Mouse (Mus musculus) embryonic facial prominence, embryonic 14.5 days (tissue): ENCODE results near the gene Vps29. TPM values are rescaled to one million over a fixed set of nuclear protein-coding genes. Genes with fewer than 3 reads are reported as not detected.

Source experiments
- ATAC-seq: fragments of 200-750 bp; cut with Nextera tagmentation; 2 replicates; pipeline ENCODE4 v1.8.0; 2017; ENCODE audit warnings: low read depth, moderate number of reproducible peaks, moderate TSS enrichment
- DNase-seq: peaks from one replicate; pipeline ENCODE4 v3.0.0-alpha.2; 2015; ENCODE audit warnings: low spot score
- H3K27ac ChIP-seq: fragments of 300-500 bp; sonication (generic); replicated peaks from 2 replicates; pipeline ENCODE4 v1.5.1; 2014; ENCODE audit warnings: low read depth, mild to moderate bottlenecking, low read length, moderate library complexity
- H3K27me3 ChIP-seq: fragments of 300-500 bp; sonication (generic); replicated peaks from 2 replicates; pipeline ENCODE4 v1.6.1; 2014; ENCODE audit warnings: low read length; ENCODE audit not compliant: control insufficient read depth, insufficient read depth
- H3K36me3 ChIP-seq: fragments of 300-500 bp; sonication (generic); 2 replicates; pipeline ENCODE4 v1.6.1; 2014; ENCODE audit warnings: low read length, mixed read lengths; ENCODE audit not compliant: control insufficient read depth, insufficient read depth
- H3K4me1 ChIP-seq: fragments of 300-500 bp; sonication (generic); 2 replicates; pipeline ENCODE4 v1.6.1; 2014; ENCODE audit warnings: antibody characterized with exemption, low read length; ENCODE audit not compliant: control insufficient read depth, insufficient read depth
- H3K4me2 ChIP-seq: fragments of 300-500 bp; sonication (generic); 2 replicates; pipeline ENCODE4 v1.6.1; 2014; ENCODE audit warnings: low read depth, mild to moderate bottlenecking, low read length, moderate library complexity, mixed read lengths
- H3K4me3 ChIP-seq: fragments of 300-500 bp; sonication (generic); 2 replicates; pipeline ENCODE4 v1.5.1; 2014; ENCODE audit warnings: low read depth, mild to moderate bottlenecking, low read length
- H3K9ac ChIP-seq: fragments of 300-500 bp; sonication (generic); 2 replicates; pipeline ENCODE4 v1.6.1; 2014; ENCODE audit warnings: low read depth, mild to moderate bottlenecking, low read length, moderate library complexity, mixed read lengths
- H3K9me3 ChIP-seq: fragments of 300-500 bp; sonication (generic); 2 replicates; pipeline ENCODE4 v1.6.1; 2016; ENCODE audit warnings: low read length; ENCODE audit not compliant: control insufficient read depth
- WGBS: fragments of 180-500 bp; shearing (Covaris S2); extraction: QIAGEN DNeasy Blood & Tissue Kit; methylation state at CpG from one replicate; pipeline ENCODE4 v1.1.7; 2014; 5-methylcytosine and 5-hydroxymethylcytosine counted together
- polyA plus RNA-seq: library from polyadenylated mRNA; unstranded; fragments of >200 nt; fragmentation: Nextera tagmentation; extraction: Ambion mirVana; gene quantifications from 2 replicates; pipeline ENCODE4 v1.2.1, GENCODE M21; 2014

Gene Vps29
- polyA plus RNA-seq, 1 experiment from 2014 or later: 218 TPM

DNA sequence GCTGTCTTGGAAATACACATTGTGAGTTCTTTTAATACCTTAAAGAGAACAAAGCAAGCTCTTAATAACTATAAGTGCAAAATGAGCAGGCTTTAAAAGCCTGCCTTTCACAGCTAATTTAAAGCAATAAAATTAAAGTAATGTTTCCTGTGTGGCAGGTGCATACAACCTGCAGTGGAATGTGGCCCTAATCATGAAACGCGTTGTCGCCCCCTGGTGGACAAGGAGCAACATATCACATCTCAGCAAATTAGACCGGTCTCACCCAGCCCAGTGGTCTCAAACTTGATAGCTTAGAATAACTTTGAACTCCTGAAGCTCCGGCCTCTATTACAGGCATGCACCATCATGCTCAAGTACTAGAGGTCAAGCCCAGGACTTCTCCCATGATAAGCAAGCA is 9.9 kb upstream of the Vps29 start:
- no peaks in the 10 kb centered on the region for H3K36me3 ChIP-seq
- H3K27ac ChIP-seq: no peak overlapping the region
- 9% methylated on average over 5 of the region's 5 CpGs for WGBS
- peak; percentile 80 for DNase-seq
- no peaks in the 10 kb centered on the region for H3K9me3 ChIP-seq
- H3K4me3 ChIP-seq: no peak overlapping the region
- H3K4me1 ChIP-seq: no peaks in the 10 kb centered on the region
- H3K9ac ChIP-seq: no peak overlapping the region
- no peaks in the 10 kb centered on the region for H3K27me3 ChIP-seq
- H3K4me2 ChIP-seq: no peak overlapping the region
- ATAC-seq: peak; percentile 60; the same call in 1 of the 2 replicates

- no peaks in the 10 kb centered on the region for H3K9me3 ChIP-seq
- H3K27ac ChIP-seq: no peak overlapping the region
- no peaks in the 10 kb centered on the region for H3K36me3 ChIP-seq
- no peak for DNase-seq
- H3K4me3 ChIP-seq: no peak overlapping the region
- no peaks in the 10 kb centered on the region for H3K4me1 ChIP-seq
- no peak for ATAC-seq
- no peaks in the 10 kb centered on the region for H3K27me3 ChIP-seq
- H3K9ac ChIP-seq: no peak overlapping the region
- 78% methylated on average over 4 of the region's 4 CpGs for WGBS
- H3K4me2 ChIP-seq: no peak overlapping the region
These were observed 8.4 kb upstream of the Vps29 start for GRCm38 (mm10) chr5:122345777-122346176.

DNA sequence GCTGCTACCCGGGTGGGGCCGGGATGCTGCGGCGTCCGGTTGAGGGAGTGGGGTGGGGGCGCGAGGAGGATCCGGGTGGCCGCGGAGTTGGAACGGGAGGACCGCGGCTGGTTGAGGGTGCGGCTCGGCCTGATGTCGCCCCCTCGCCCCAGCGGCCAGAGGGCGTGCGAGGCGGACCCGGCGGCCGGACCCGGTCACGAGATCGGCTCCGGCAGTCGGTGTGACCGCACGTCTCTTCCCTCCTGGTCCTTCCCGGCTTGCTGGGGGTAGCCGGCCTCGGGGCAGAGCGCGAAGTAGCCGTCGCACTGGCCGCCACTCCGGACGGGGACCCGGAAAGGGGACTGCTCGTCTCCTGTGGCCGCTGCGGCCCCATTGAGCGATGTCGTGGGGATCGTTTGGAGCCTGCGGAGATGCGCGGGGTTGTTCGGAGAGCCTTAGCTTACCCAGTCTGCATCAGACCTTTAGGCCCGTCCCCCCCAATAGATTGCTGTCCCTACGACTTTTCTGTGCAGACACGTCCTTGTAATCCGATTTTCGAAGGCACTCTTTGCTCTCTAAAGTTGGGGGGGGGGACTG is 411 bp downstream of the Vps29 start:
- peak; percentile 67 for ATAC-seq
- H3K27ac ChIP-seq: peak overlapping the region; percentile 52; the same call in 1 of the 2 replicates

DNA sequence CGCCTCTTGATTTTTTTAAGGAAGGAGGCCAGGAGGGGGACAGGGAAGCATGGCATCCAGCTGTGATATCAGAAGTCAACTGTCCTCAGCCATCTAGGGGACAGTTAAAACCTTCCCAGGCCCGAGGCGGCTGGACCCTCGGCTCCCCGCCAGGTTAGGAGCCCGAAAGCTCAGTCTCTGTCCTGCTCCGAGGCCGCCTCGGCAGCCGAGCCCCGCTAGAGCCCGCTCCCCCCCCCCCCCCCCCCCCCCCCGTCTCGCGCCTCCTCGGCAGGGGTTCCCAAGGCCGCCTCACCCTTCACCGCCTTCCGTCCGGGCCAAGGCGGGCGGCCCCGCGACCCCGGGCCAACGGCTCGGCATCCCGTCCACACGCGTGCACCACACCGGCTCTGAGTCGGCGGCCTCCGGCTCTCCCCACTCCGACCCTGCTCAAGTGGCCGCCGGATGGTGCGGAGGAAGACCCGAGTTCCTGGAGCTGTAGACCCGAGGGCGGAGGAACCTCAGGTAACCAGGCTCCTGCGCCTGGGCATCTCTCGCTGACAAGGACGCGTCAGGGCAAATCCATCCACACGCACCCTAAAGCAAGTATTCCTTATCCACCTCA is 17.5 kb downstream of the Vps29 start, which contains the start of gene Gpn3:
Gene Gpn3 (plus strand): TSS at position 286 of the 601 bp plus-strand sequence.
- peaks cover 41% of the 10 kb centered on the region for H3K36me3 ChIP-seq
- peak within 1 kb of the TSS; percentile 75 for H3K4me2 ChIP-seq
- 0 out of 2 replicates have a peak, but pooled peaks cover 3% of the 10 kb centered on the region for H3K4me1 ChIP-seq
- no peaks in the 10 kb centered on the region for H3K9me3 ChIP-seq
- peak within 1 kb of the TSS; percentile 91 for H3K27ac ChIP-seq
- peak within 1 kb of the TSS; percentile 62 for H3K4me3 ChIP-seq
- under 1% methylated on average over 21 of the region's 46 CpGs for WGBS
- peak; percentile 80 for ATAC-seq
- H3K27me3 ChIP-seq: no peaks in the 10 kb centered on the region
- peak; percentile 26 for DNase-seq
- H3K9ac ChIP-seq: peak within 1 kb of the TSS; percentile 73

More for the DNA sequence above, 411 bp downstream of the Vps29 start:
- peak overlapping the region; percentile 72 for H3K4me3 ChIP-seq
- H3K4me1 ChIP-seq: peaks cover 6% of the 10 kb centered on the region
- DNase-seq: peak; percentile 3
- H3K9me3 ChIP-seq: no peaks in the 10 kb centered on the region
- peaks cover 8% of the 10 kb centered on the region; the same call in 1 of the 2 replicates for H3K36me3 ChIP-seq
- H3K27me3 ChIP-seq: no peaks in the 10 kb centered on the region
- WGBS: under 1% methylated on average over 16 of the region's 57 CpGs
- peak overlapping the region; percentile 76 for H3K4me2 ChIP-seq
- peak overlapping the region; percentile 80 for H3K9ac ChIP-seq

GRCm38 (mm10) chr5:122372192-122372769 is 18.1 kb downstream of the Vps29 start, which contains the start of gene Fam216a:
Gene Fam216a (minus strand): TSS chr5:122372364.
- Histone ChIP-seq H3K4me3 (peak within 1 kb of the TSS; percentile 62), H3K4me2 (peak within 1 kb of the TSS; percentile 75), H3K36me3 (peaks cover 35% of the 10 kb centered on the region), H3K27ac (peak within 1 kb of the TSS; percentile 91), H3K27me3 (no peaks in the 10 kb centered on the region), H3K4me1 (0 out of 2 replicates have a peak, but pooled peaks cover 3% of the 10 kb centered on the region), H3K9ac (peak within 1 kb of the TSS; percentile 73), H3K9me3 (no peaks in the 10 kb centered on the region)
- peak; percentile 96 for ATAC-seq
- under 1% methylated on average over 51 of the region's 53 CpGs for WGBS
- peak; percentile 100 for DNase-seq

DNA sequence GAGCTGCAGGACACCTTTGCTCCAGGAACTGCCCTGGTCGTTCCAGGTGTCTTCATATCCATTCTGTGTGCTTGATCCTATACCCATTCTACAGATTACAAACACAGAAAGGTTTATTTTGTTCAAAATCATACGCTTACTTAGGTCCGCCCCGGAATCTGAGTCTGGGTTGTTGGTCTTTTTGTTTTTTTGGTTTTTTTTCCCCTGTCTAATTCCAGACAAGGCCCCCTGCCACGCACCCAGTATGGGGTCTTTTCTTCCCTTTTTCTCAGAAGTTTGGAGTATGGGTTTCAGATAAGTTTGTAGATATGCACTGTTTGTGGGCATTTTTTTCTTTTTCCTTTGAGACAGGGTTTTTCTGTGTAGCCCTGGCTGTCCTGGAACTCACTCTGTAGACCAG is 18.7 kb downstream of the Vps29 start:
- Histone ChIP-seq H3K27ac (peak overlapping the region; percentile 79; the same call in 1 of the 2 replicates), H3K36me3 (peaks cover 29% of the 10 kb centered on the region), H3K4me1 (0 out of 2 replicates have a peak, but pooled peaks cover 3% of the 10 kb centered on the region), H3K9me3 (no peaks in the 10 kb centered on the region), H3K4me3 (peak overlapping the region; percentile 62), H3K27me3 (no peaks in the 10 kb centered on the region), H3K4me2 (peak overlapping the region; percentile 75), H3K9ac (peak overlapping the region; percentile 73)
- 6% methylated on average over 5 of the region's 5 CpGs for WGBS
- ATAC-seq (no peak), DNase-seq (no peak)

DNA sequence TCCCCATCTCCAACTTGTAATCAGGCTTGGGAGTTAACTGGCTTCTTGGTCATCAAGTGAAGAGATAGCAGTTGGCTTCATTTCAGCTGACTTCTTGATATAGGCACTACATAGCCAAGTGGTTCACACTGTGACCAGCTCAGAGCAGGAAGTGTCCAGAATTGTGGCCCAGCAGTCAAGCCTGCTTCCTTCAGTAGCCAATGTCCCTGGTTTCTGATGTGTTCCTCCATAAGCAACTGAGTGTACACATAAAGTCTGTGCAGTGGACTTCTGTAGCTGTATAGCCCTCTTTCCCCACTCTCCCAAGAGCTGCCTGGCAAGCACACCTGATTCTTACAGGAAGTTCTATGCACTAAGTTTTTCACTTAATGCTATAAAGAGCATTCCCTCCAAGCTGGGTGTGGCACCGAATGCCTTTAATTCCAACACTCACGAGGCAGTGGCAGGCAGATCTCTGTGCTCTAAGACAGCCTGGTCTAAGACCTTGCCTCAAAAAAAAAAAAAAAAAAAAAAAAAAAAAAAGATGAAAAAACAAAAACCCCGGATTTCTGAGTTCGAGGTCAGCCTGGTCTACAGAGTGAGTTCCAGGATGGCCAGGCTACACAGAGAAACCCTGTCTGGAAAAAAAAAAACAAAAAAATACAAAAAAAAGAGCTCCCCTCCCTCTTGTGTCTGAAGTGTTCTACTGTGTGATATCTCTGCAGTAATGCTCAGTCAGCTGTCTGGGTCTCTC is 23.1 kb downstream of the Vps29 start:
- Histone ChIP-seq H3K9ac (no peak overlapping the region), H3K4me1 (0 out of 2 replicates have a peak, but pooled peaks cover 3% of the 10 kb centered on the region), H3K27me3 (no peaks in the 10 kb centered on the region), H3K27ac (no peak overlapping the region), H3K4me2 (no peak overlapping the region), H3K4me3 (no peak overlapping the region), H3K36me3 (peaks cover 49% of the 10 kb centered on the region), H3K9me3 (no peaks in the 10 kb centered on the region)
- ATAC-seq (no peak), DNase-seq (no peak)
- WGBS: 88% methylated on average over 4 of the region's 4 CpGs

- no peaks in the 10 kb centered on the region for H3K27me3 ChIP-seq
- H3K36me3 ChIP-seq: peaks cover 55% of the 10 kb centered on the region
- H3K9ac ChIP-seq: no peak overlapping the region
- no peak overlapping the region for H3K4me3 ChIP-seq
- H3K27ac ChIP-seq: no peak overlapping the region
- WGBS: 92% methylated on average over 12 of the region's 12 CpGs
- no peaks in the 10 kb centered on the region for H3K9me3 ChIP-seq
- DNase-seq: no peak
- no peak overlapping the region for H3K4me2 ChIP-seq
- no peak for ATAC-seq
- H3K4me1 ChIP-seq: 0 out of 2 replicates have a peak, but pooled peaks cover 3% of the 10 kb centered on the region
These were observed 24.0 kb downstream of the Vps29 start for GRCm38 (mm10) chr5:122378171-122378570.
